Mouse (Mus musculus) T-helper 1 cell (primary cell): ENCODE measurements around the gene Sema4a.

Experiments
- in situ Hi-C: fragments of 300-600 bp; cut with MboI, MseI; formaldehyde crosslinking; loops from one replicate; pipeline ENCODE4 v1.15.1; 2025; ENCODE audit warnings: high pct_unique_total_duplicates

Gene Sema4a

DNA sequence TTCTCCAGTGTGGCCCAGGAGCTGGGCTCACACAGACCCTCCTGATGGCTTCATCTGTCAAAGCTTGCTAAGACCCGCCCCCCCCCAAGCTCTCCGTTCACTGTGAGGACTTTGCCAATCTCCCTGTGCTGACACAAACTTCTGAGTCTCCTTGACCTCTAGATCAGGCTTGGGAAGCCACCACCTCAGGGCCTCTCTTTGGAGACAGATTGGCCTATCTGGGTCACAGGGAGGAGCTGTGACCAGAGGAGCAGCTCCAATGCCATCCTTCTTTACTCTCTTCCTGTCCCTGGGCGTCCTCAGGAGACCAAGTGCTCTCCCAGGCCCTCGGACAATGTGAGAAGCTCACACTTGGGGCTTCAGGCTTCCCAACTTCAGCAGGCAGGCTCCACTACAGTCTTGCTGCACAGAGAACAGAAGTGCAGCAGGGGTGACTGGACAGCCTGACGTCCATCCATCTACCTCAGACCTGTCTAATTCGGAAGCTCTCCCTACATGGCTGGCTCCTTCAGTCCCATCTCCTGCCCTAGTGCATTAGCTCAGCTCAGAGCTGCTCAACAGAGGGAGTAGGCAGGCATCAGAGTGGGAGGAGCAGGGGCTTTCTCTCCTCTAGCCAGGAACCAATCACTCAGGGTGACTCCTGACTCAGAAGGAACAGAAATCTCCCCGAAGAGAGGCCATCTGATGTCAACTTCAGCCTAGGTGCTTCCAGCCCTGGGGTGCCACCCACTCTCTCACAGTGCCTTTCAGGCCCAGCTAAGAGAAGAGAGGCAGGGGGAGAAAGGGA lies 4.0 kb downstream of the Sema4a start:
- in situ Hi-C loops: no loop called here

DNA sequence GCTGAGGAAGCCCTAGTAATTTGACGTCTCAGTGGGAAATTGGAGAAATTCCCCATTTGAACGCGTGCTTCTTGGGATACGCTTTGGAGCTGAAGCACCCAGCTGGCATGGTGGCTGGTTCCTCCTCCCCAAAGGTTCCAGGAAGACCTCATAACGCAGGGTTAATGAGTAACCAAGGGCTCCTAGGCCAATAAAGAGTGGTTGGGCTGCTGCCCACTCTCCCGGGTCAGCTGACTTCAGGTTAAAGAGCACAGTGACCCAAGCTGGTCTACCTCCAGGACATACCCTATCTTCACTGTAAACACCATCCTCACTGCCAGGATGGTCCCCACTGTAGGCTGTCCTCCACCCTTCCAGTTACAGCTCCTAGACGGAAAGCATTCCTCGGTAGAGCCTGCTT lies 4.7 kb downstream of the Sema4a start:
- in situ Hi-C loops: no loop called here

DNA sequence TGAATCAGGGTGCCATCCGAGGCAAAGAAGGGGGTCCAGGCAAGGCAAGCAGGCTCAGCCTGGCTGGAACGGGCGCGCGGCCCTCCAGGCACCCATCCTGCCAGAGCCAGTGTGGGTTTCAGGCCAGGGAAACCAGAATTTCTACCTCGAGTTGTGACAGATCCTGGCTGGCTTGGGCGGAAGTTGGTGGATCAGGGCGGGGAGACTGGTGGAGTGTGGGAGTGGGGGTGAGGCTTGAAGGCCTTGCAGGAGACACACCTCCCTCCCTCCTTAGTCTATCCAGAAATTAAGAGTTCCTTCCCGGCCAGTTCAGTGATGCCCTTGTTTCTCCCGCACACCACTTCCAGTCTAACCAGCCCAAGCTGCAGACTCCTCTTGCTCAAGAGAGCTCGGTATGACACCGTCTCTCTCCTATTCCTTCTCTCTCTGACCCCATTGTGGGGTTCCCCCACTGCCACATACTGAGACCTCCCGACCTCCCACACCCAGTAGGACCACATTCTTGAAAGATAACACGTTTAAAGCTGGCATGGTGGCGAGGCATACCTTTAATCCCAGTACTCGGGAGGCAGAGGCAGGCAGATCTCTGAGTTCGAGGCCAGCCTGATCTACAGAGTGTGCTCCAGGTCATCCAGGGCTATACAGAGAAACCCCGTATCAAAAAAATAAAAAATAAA lies 5.3 kb downstream of the Sema4a start:
- in situ Hi-C loops: no loop called here

DNA sequence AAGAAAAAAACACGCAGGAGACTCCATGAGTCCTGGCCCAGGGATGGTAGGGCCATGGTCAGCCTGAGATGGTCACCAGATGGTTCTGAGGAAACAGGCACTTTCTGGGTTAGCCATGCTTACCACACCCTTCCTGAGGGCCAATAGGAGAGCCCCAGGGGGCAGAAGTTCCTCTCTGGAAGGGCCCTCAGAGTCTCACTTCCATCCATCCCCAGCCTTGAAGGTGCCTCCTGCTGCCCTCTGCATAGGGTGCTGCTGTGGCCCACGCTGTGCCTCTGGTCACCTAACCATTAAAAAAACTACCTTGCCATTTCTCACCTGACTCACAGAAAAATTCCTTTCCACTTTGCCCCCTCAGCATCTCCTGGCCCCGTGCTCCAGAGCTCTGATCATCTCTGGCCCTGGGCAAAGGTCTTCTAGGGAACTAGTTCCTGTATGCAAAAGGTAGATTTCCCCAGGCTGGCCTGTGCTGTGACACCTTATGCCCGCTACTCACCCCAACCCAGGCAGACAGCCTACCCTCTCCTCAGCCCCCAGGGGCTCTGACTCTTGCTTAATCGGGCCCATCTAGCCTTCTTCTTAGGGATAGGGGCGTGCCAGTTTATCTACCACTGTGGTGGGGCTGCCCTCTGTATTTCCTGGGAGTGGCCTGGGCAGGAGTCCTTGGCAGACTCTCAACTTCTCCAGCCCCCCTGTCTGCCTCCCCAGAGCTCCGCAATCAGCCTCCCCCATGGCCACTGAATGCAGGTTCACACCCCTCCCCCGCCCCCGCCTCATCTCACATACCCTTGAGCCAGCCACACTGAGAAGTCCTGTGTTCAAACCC lies 6.0 kb downstream of the Sema4a start:
- in situ Hi-C loops: no loop called here

DNA sequence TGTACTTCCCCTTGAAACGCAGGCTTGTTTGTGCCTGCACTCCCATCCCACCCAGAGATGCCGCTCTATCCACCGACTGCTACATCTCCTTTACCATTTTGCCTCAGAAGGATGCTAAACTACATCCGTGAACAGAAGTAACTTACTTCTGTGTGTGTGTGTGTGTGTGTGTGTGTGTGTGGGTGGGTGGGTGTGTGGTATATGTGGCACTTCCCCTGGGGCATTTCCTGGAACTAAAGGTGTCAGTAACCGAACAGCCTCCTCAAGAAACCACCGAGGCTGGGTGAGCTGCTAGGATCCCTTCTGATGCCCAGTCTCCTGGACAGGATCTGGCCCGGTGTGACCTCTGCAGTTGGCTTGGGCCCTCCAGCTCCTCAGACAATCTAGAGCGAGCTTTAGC lies 7.0 kb downstream of the Sema4a start:
- in situ Hi-C loops: no loop called here

DNA sequence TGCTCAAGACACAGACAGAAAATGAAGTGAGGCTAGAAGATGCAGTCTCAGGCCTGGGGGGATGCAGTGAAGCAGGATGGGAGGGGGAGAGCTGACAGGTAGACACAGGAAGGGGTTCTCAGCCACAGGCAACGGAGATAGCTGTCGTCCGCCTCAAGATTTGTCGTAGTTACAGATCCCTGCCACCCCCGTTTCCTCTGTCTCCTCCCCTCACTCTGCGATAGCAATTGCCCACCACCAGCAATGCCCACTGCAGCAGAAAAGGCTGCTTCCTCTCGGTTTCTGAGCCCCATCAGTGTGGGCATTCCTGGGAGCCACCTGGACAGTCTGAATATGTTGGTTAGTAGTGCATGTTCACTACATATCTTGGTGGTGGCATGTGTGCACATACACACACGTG lies 7.6 kb downstream of the Sema4a start:
- in situ Hi-C loops: no loop called here

DNA sequence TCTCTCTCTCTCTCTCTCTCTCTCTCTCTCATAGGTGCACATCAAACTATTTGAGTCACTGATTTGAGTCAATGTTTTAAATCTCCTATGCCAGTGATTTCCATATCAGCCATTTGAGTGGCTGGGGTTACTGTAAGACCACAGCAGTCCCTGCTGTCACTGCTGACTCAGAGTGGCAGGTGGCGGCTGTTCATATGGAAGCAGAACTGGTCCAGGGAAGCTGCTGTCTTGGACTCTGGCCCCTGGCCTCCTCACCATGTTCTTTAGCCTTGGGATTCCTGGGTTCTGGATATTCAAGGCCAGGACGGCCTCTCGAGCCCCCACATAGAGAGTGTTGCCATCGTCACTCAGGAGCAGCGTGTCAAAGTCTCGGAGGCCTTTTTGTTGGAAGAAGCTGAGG lies 8.3 kb downstream of the Sema4a start:
- in situ Hi-C loops: no loop called here

DNA sequence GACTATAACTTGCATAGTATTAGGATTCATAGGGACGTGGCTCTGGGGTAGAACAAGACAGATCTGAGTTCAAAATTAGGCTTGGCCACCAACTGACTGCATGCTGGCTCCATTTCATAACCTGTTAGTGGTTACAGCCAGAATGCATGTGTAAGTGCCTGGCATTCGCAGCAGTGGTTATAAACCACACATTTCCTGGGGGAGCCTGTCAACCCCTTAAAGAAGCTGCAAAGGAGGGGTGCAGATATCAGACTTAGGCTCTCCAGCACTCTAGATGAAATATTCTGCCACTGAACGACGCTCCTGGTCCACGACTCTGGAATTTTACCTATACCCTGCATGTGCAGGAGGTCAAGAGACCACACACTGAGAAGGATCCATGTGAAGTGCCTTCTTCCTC lies 8.7 kb downstream of the Sema4a start:
- in situ Hi-C loops: no loop called here

DNA sequence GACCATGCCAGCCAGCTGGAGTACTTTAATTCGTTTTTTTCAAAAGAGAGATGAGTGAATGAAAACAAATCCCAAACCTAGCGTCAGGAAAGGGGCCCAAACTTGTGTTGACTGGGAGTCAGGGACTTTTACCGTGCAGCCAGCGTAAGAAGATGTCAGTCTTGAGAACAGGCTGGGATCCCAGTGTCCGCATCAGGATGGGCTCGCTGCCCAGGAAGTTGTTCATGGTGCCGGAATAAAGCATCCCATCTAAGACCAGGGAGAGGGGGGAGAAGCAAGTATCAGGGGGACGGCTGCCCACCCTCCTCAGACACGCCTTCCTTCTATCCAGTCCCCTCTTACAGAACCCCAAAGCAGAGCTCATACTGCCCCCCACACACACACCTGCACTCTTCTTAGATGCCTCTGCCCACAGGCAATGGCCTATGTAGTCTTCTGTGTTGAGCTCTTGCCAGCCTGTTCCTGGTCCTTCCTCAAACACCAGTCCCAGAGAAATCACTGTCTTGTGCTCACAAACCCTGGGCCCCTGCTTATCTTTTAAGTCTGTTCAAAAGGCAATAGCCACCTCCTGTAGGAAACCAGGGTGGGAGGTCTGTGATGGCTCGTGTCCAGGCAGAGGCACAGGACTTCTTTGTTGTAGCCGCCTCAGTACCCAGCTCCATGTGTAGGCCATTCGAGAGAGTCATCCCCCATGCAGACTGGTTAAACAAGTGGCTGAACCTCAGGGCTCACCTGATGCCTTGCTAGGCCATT lies 10.4 kb downstream of the Sema4a start:
- in situ Hi-C loops: no loop called here

DNA sequence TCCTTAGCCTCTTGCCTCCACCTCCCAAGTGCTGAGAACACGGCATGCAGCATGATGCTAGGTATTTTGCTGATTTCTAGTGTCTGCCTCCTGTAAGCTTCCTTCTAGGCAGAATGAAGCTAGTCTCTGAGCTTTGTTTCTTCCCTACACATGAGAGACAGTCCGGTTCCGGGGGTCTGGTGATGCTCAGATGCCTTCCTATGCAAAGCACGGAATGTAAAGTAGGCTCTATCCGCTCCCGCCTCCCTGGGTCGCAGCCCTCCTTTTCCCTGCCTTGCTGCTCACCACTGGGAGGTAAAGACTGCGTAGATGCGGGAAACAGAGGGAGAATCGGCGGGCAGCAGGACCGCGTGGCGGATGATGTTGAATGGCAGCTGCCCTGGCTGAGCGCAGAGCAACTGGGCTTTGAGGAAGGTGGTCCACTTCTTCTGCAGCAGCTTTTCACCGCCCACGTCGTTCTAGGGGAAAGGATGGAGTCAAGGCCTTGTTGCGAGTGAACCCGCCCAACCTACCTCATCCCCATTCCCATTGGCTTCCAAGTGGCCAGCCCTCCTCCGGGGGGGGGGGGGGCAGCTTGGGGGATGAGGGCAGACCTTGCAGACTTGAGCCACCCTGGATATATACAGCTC lies 11.5 kb downstream of the Sema4a start:
- in situ Hi-C loops: no loop called here

DNA sequence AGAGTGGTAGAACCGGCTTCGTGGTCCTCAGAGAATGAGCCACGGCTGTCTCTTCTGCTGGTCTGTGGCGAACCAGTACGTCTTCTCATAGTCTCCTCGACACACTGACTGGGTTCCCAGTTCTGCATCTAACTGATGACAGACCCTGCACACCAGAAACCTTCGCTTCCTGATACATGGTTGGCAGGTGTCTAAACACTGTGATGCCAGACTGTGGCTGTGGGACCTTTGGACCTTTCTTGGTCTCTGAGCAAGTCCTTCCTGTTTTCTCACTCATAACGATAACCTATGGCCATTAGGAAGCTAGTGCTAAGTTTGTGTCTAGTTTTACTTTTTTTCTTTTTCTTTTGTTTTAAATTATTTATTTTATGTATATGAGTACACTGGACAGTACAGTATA lies 12.5 kb downstream of the Sema4a start:
- in situ Hi-C loops: no loop called here

DNA sequence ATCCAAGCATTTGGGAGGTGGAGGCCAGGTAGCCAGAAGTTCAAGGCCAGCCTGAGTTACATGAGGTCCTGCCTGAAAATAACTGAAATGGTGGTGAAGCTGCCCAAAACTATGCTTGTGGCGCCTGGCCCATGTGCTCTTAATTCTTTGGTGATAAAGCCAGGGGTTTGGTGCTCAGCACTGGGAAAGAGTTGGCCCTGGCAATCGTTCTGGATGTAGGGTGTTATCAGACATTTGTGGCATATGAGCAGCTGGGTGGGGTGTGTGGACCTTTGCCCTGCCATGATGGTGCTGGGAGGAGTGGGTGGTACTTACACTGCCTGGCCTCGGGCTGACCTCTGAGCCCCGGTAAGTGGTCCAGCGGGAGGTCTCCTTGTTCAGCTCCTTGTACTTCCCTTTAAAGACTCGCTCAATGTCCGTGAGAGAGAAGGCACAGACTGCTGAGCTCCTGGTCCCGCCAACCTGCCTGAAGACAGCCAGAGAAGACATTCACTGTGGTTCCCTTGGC lies 13.3 kb downstream of the Sema4a start:
- in situ Hi-C loops: no loop called here

DNA sequence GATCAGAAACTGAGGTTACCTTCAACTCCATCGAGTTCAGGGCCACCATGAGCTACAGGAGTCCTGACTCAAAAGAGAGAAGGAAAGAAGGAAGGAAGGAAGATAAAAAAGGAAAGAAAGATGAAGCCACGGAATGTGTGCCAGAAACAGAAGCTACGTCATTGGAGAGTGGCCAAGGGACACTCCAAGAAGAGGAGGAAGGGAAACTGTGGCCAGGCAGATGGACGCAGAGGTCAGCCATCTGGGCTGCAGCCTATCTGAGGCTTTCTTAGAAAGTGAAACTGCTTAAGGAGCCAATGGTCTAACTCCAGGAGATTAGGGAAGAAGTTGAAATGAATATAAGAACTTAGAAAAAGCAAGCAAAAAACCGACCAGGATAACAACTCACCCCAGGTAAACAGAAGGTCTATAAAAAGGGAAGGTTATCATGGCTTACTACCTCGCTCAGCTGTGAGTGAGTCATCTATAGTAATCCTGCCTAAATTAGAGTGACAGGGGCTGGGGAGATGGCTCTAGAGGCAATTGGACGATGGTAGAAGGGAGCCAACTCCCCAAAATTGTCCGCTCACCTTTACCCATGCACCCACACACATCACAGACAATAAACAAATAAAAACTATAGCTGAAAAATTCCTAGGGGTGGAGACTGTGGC lies 14.4 kb downstream of the Sema4a start:
- in situ Hi-C loops: no loop called here

DNA sequence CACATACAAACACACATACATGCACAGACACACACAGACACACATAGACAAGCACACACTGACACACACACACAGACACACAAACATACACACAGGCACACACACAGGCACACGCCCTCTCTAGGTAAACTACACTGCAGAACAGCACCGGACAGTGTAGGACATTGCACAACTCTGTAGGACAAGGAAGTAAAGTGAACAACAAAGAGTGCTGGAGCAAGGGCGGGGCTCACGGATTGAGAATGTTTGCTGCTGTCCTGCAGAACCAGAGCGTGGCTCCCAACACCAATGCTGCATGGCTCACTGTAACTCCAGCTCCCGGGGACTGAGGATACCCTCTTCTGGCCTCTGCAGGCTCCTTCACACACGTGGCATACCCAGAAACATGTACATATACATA lies 18.1 kb downstream of the Sema4a start:
- in situ Hi-C loops: no loop called here

DNA sequence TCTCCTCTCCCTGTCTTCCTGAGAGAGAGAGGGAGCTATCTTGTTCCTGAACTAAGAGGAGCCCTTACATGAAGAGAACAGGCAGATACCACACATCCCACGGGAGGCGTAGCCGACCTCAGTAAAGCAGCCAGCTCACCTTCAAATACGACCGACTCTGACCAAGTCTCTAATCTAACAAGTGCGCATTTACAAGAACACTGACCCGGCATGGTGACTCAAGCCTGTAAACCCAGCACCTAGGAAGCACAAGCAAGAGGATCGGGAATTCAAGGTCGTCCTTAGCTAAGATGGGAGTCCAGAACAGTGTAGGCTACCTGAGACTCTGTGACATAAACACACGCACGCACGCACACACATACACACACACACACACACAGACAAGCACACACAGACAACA lies 18.5 kb downstream of the Sema4a start:
- in situ Hi-C loops: no loop called here

DNA sequence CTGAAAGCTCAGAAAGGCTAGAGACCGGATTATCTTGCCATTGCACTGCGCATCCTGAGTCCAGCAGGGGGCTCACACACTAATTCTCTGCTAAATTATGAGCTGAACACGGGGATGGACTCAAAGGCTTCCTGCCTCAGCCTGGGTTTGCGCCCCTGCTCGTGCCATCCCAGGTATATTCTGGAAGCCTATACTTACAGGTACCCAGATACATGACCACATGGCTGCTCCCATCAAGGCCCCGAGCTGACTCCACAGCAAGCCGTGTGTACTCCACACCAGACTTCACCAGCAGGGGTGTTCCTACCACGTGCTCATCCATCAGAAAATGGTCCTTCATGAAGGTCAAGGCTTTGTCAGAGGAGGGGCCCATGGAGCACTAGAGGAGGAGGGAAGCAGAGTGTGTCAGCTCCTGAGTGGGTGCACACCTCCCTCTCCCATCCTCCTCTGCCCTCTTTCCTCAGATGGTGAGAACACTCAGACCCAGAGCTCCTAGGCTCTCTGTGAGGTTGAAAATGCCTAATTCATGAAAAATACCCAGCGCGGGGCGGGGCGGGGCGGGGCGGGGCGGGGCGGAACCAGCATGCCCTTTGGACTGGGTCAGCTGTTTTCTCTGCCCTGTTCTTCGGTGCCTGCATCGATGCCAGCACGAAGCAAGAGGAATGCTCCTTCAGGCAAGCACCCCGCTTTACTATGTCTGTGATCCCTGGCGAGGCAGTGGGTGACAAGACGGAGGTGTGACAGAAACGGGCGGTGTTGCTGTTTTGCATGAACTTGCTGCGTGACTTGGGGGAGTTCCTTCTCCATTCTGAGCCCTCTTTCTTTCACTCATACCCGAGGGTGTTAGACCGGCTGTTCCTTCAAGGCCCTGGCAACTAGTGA lies 20.2 kb downstream of the Sema4a start:
- in situ Hi-C loops: no loop called here

DNA sequence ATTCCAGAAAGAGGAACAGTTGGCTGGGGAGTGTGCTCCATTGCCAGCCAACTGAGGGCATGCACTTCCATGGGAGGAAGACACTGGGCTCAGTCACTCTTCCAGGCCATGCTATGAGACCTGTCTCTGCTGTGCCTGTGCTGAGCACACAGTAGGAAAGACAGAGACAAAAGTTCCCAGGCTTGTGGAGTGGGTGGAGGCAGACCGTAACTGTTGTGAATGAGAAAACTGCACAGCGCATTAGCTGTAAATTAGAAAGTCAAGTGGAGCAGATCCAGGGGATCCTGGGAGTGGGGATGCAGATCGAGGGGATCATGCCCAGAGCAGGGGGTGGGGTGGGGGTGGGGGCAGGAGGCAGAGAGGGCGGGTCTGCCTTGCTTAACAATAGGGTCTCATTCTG lies 21.4 kb downstream of the Sema4a start:
- in situ Hi-C loops: no loop called here

DNA sequence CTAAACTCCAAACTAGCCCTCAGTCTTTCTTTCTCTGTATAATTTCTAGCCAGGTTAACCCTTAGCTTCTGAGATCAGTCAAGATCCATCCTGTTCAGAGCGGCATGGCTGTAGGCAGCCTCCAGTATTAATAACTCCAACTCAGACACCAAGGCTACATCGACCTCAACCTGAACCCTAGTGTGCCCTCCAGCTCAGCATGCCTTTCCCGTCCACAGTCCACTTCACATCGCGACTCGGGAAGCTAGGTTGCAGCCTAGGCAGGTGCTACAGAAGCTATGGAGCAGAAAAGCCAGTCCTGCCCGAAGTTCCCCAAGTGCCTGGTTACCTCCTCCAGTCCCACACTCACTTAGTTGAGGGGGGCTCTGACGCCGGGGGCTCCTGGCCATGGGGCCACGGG lies 23.5 kb downstream of the Sema4a start:
- in situ Hi-C loops: no loop called here

DNA sequence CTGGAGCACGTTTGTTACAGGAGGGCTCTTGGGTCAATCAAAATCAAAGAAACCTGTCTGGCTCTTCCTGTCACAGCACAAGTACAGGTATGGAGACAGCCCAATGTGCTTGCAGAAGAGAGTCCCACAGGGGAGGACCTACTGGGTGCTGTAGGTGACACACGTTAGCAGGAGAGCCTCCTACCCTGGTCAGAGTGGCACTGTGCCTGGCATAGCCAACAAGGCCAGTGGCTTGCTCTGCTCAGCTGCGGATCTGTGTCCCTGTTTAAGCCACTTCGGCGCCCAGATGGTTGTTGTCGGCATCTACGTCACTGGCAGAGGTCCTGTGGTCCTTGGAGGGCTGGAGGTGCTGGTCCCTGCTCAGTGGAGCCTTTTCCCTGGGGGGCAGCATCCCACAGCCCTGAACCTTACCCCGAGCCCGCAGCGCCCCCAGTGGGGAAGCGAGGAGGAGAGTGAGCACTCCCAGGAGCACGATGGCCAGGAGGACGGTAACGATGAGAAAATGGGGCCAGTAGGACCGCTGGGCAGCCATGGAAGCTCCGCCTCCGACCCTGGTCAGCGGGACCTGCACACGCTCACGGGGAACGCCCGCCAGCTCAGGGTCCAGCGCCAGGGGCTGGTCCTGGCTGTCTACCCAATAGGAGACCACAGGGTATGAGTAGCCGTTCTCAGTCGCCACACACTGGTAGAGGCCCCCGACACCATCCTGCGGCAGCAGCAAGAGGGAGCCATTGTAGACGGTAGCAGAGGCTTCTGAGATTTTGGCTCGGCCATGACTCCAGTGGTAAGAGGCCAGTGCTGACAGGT lies 24.4 kb downstream of the Sema4a start:
- in situ Hi-C loops: no loop called here
